Comparison of ENCODE assay signal across 14 mouse cellular contexts in the genomic region with DNA sequence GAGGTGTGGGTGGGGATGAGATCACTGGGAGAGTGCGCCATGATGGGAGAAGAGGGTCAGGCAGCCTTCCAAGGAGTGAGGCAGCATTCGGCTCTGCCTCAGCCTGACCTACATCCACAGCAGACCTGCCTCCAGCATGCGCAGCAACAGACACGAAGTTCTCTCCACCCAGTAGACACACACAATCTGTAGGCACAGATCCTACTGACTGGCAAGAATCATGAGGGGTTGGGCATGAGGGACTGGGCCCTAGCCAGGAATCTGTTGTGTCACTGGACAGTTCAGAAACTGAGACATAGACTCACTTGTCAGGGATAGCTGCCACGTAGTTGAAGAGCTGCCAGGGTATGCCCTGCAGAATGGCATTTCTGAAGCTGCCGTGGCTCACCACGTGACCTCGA. TPM values are rescaled to one million over a fixed set of nuclear protein-coding genes. Genes with fewer than 3 reads are reported as not detected.
DNase-seq lines count a peak whose midpoint lies in the region; TF ChIP-seq lines count a peak whose summit lies in the region.
"Had no signal": no experiment of that assay in that cellular context is flagged by ENCODE, and none has a peak within 500 bp of the region (broad histone marks: within the 10 kb centered on the region; RNA-seq: fewer than 3 reads in every experiment).

No protein-coding gene starts in this region.

- H3K4me1 ChIP-seq in midbrain, embryonic 10.5 days = no peaks in the 10 kb centered on the region
- H3K4me1 ChIP-seq: forebrain, embryonic 15.5 days; hindbrain, embryonic 10.5 days had no signal

- no peak overlapping the region for H3K4me3 ChIP-seq in gastrocnemius, adult 2 months
- no peak overlapping the region for H3K4me3 ChIP-seq in midbrain, embryonic 10.5 days
- H3K4me3 ChIP-seq: forebrain, embryonic 15.5 days; hindbrain, embryonic 10.5 days had no signal

- intact Hi-C loops in gastrocnemius, adult 2 months (cut with DNase I) = no loop called here

- no peak for TF ChIP-seq CTCF in gastrocnemius, adult 2 months (IDR thresholded peaks at IDR 0.05)

- WGBS in midbrain, embryonic 10.5 days = 91% methylated on average over 8 of the region's 8 CpGs

- no peaks in the 10 kb centered on the region for H3K27me3 ChIP-seq in midbrain, embryonic 10.5 days (ENCODE audit: low read depth, poor library complexity, severe bottlenecking)
- H3K27me3 ChIP-seq: forebrain, embryonic 15.5 days had no signal

- H3K27ac ChIP-seq in gastrocnemius, adult 2 months = no peak overlapping the region
- no peak overlapping the region for H3K27ac ChIP-seq in midbrain, embryonic 10.5 days (replicated peaks)
- H3K27ac ChIP-seq: forebrain, embryonic 15.5 days; hindbrain, embryonic 10.5 days had no signal

- no peaks in the 10 kb centered on the region for H3K36me3 ChIP-seq in midbrain, embryonic 10.5 days
- H3K36me3 ChIP-seq: forebrain, embryonic 15.5 days; hindbrain, embryonic 10.5 days had no signal

- peak; percentile 65 for DNase-seq in gastrocnemius, adult 2 months
- no peak for DNase-seq in gastrocnemius, postnatal 10 days
- peak; percentile 44 for DNase-seq in 3T3-L1 (ENCODE audit: low read depth, low spot score)
- peak; percentile 78 for DNase-seq in cerebellum, adult 11-12 months
- peak; percentile 6 for DNase-seq in layer of hippocampus, adult 9-10 months (ENCODE audit: low spot score)
- no peak for DNase-seq in T-cell, adult 2 months (ENCODE audit: low spot score)
- DNase-seq in spleen, adult 18-20 months = no peak
- no peak for DNase-seq in midbrain, embryonic 10.5 days (ENCODE audit: low spot score)
- DNase-seq: kidney, postnatal 25 days; lung, adult 18-20 months; retina, postnatal 1 day; thymus, adult 18-20 months had no signal

- H3K9me3 ChIP-seq in midbrain, embryonic 10.5 days (replicated peaks) = no peaks in the 10 kb centered on the region
- H3K9me3 ChIP-seq: forebrain, embryonic 15.5 days; hindbrain, embryonic 10.5 days had no signal

RNA-seq across cellular contexts. Expression of a gene that starts 57.4 kb away (rescaled TPM):
- 10 to 100 TPM; 22.2 to 33.3 TPM for total RNA-seq in gastrocnemius, adult 2 months (2021)
- total RNA-seq in gastrocnemius, postnatal 10 days (2021) = 10 to 100 TPM; 43.4 to 54.3 TPM
- polyA plus RNA-seq in midbrain, embryonic 10.5 days (2016; fragmentation: Nextera tagmentation; extraction: Ambion mirVana) = 88.1 and 89.2 TPM in 2 replicates

RNA-seq across cellular contexts. Expression of a gene that starts 57.6 kb away (rescaled TPM):
- total RNA-seq in gastrocnemius, adult 2 months (2021) = 1 to 10 TPM; 1.2 to 3.2 TPM
- 10 to 100 TPM in 1 of 2 experiments, 1 to 10 TPM in 1; 6.8 to 10.9 TPM for total RNA-seq in gastrocnemius, postnatal 10 days (2021)
- 10.2 and 10.7 TPM in 2 replicates for polyA plus RNA-seq in midbrain, embryonic 10.5 days (2016; fragmentation: Nextera tagmentation; extraction: Ambion mirVana)

Comparison
In these comparisons a context has a peak if more than half of its experiments do, and no peak if none do; other contexts are left out.
1. DNase-seq: peak in gastrocnemius, adult 2 months (single experiment), 3T3-L1 (single experiment), cerebellum, adult 11-12 months (single experiment) and layer of hippocampus, adult 9-10 months (single experiment); none in gastrocnemius, postnatal 10 days (single experiment), T-cell, adult 2 months (single experiment), spleen, adult 18-20 months (0 of 2) and midbrain, embryonic 10.5 days (single experiment).